8 mouse cellular contexts compared by ENCODE assay signal in genomic region chr2:143113859-143114258, GRCm38 (mm10). TPM values are rescaled to one million over a fixed set of nuclear protein-coding genes. Genes with fewer than 3 reads are reported as not detected.
A peak's percentile ranks its signal among the peaks of the same experiment; 100 is the strongest.
DNase-seq lines count a peak whose midpoint lies in the region; ATAC-seq and TF ChIP-seq lines count a peak whose summit lies in the region.

No protein-coding gene starts in this region.

- H3K4me1 ChIP-seq in ES-Bruce4 (ENCODE audit: control insufficient read depth, insufficient read depth, low read length), result peaks cover 4% of the 10 kb centered on the region
- no peaks in the 10 kb centered on the region for H3K4me1 ChIP-seq in hindbrain, embryonic 14.5 days (replicated peaks; ENCODE audit: control insufficient read depth, insufficient read depth, low read length)

- DNase-seq in kidney, adult 9 months, result peak; percentile 34
- DNase-seq in kidney, adult 8-10 months, result no peak
- peak; percentile 12 for DNase-seq in c-Kit-positive CD71-negative TER-119-negative erythroid progenitor cells, embryonic 14.5 days (ENCODE audit: low read depth)
- peak; percentile 88 for DNase-seq in hindbrain, embryonic 14.5 days (ENCODE audit: low spot score)
- no peak for DNase-seq in urinary bladder, postnatal 36 days (ENCODE audit: low spot score in 2 of 2)
- DNase-seq in testis, postnatal 10 days (ENCODE audit: low spot score), result no peak
- no peak for DNase-seq in heart, adult 9 months (ENCODE audit: low spot score in 2 of 2)

- H3K4me2 ChIP-seq in hindbrain, embryonic 14.5 days (replicated peaks), result no peak overlapping the region

- H3K9ac ChIP-seq in ES-Bruce4 (ENCODE audit: low read depth, poor library complexity, severe bottlenecking), result no peak overlapping the region
- H3K9ac ChIP-seq in hindbrain, embryonic 14.5 days, result no peak overlapping the region

- no peaks in the 10 kb centered on the region for H3K9me3 ChIP-seq in ES-Bruce4 (replicated peaks; ENCODE audit: control insufficient read depth, insufficient read depth, low read length, poor library complexity, severe bottlenecking)
- H3K9me3 ChIP-seq in hindbrain, embryonic 14.5 days (ENCODE audit: control insufficient read depth, low read length), result no peaks in the 10 kb centered on the region

- H3K36me3 ChIP-seq in ES-Bruce4 (ENCODE audit: control insufficient read depth, insufficient read depth, low read length, poor library complexity, severe bottlenecking), result no peaks in the 10 kb centered on the region
- no peaks in the 10 kb centered on the region for H3K36me3 ChIP-seq in hindbrain, embryonic 14.5 days (replicated peaks; ENCODE audit: control insufficient read depth, insufficient read depth)

- H3K4me3 ChIP-seq in ES-Bruce4 (ENCODE audit: low read depth, low read length), result no peak overlapping the region
- no peak overlapping the region for H3K4me3 ChIP-seq in hindbrain, embryonic 14.5 days (replicated peaks; ENCODE audit: low read length)

- H3K27me3 ChIP-seq in ES-Bruce4 (ENCODE audit: control insufficient read depth, insufficient read depth, low read length, poor library complexity, severe bottlenecking), result no peaks in the 10 kb centered on the region
- no peaks in the 10 kb centered on the region for H3K27me3 ChIP-seq in hindbrain, embryonic 14.5 days (ENCODE audit: control insufficient read depth, insufficient read depth, low read length)

- TF ChIP-seq EP300 in ES-Bruce4 (IDR thresholded peaks at IDR 0.05; ENCODE audit: insufficient read depth, low read depth, low read length), result no peak

- no peak overlapping the region for H3K27ac ChIP-seq in ES-Bruce4 (ENCODE audit: insufficient read depth, low read length)
- no peak overlapping the region for H3K27ac ChIP-seq in hindbrain, embryonic 14.5 days

- TF ChIP-seq CTCF in ES-Bruce4 (IDR thresholded peaks at IDR 0.05; ENCODE audit: low read depth, low read length), result peak; percentile 14

- ATAC-seq in hindbrain, embryonic 14.5 days (ENCODE audit: low FRiP score), result peak; percentile 46; the same call in 1 of the 2 replicates

- TF ChIP-seq POLR2A in ES-Bruce4 (IDR thresholded peaks at IDR 0.05; ENCODE audit: insufficient read depth, low read length), result no peak

- 65% methylated on average over 1 of the region's 1 CpGs for WGBS in hindbrain, embryonic 14.5 days

RNA-seq across cellular contexts. Expression of gene Otor, which starts 35.6 kb away (rescaled TPM):
- not detected in 2 replicates for polyA plus RNA-seq in ES-Bruce4 (2011; ENCODE audit: insufficient read depth, insufficient read length, low read depth, missing spikeins)
- polyA plus RNA-seq in hindbrain, embryonic 14.5 days (2014; fragmentation: Nextera tagmentation; extraction: Ambion mirVana), result 2.5 TPM in 1 of 2 replicates, not detected in the other

RNA-seq across cellular contexts. Expression of gene Snrpb2, which starts 51.0 kb away (rescaled TPM):
- 155 and 156 TPM in 2 replicates for polyA plus RNA-seq in ES-Bruce4 (2011; ENCODE audit: insufficient read depth, insufficient read length, low read depth, missing spikeins)
- polyA plus RNA-seq in hindbrain, embryonic 14.5 days (2014; fragmentation: Nextera tagmentation; extraction: Ambion mirVana), result 49.3 and 56.9 TPM in 2 replicates

Comparison
In these comparisons a context has a peak if more than half of its experiments do, and no peak if none do; other contexts are left out.
1. DNase-seq: peak in kidney, adult 9 months (single experiment), c-Kit-positive CD71-negative TER-119-negative erythroid progenitor cells, embryonic 14.5 days (single experiment) and hindbrain, embryonic 14.5 days (single experiment); none in kidney, adult 8-10 months (0 of 2), urinary bladder, postnatal 36 days (0 of 2), testis, postnatal 10 days (single experiment) and heart, adult 9 months (0 of 2).